Mouse (Mus musculus) E14TG2a.4 (cell line): Measurements from ENCODE around the gene Ttll11.

ENCODE experiments used
- H3K27me3 ChIP-seq: 2 replicates; pipeline ENCODE4 v1.6.1; 2014; ENCODE audit warnings: low read length, control low read depth; ENCODE audit not compliant: insufficient read depth
- H3K36me3 ChIP-seq: 2 replicates; pipeline ENCODE4 v1.6.1; 2014; ENCODE audit warnings: low read length, control low read depth; ENCODE audit not compliant: insufficient read depth
- H3K4me1 ChIP-seq: replicated peaks from 2 replicates; pipeline ENCODE4 v1.6.1; 2014; ENCODE audit warnings: low read depth, low read length, control low read depth
- H3K4me3 ChIP-seq: replicated peaks from 2 replicates; pipeline ENCODE4 v1.5.1; 2014; ENCODE audit warnings: mild to moderate bottlenecking, low read length
- H3K9me3 ChIP-seq: 2 replicates; pipeline ENCODE4 v1.6.1; 2014; ENCODE audit warnings: low read length, control low read depth
- CTCF ChIP-seq: conservative IDR thresholded peaks from 2 replicates; pipeline ENCODE4 v1.5.1; 2014; ENCODE audit warnings: low read length
- NANOG ChIP-seq: IDR thresholded peaks from 2 replicates; pipeline ENCODE4 v1.6.1; 2014; ENCODE audit warnings: borderline replicate concordance, low read length, mixed read lengths
- POU5F1 ChIP-seq: IDR thresholded peaks from 2 replicates; pipeline ENCODE4 v1.6.1; 2014; ENCODE audit warnings: low read length, borderline replicate concordance

Ttll11 gene

GRCm38 (mm10) chr2:35779266-35779665 is 200.4 kb downstream of the Ttll11 start:
- Histone ChIP-seq H3K9me3 (no peaks in the 10 kb centered on the region), H3K36me3 (no peaks in the 10 kb centered on the region), H3K4me3 (no peak overlapping the region), H3K4me1 (peaks cover 14% of the 10 kb centered on the region), H3K27me3 (peaks cover 31% of the 10 kb centered on the region)
- TF ChIP-seq NANOG (no peak), CTCF (no peak), POU5F1 (no peak)

GRCm38 (mm10) chr2:35776935-35777334 is 202.8 kb downstream of the Ttll11 start:
- Histone ChIP-seq H3K9me3 (no peaks in the 10 kb centered on the region), H3K36me3 (no peaks in the 10 kb centered on the region)
- TF ChIP-seq CTCF (no peak), NANOG (no peak), POU5F1 (no peak)

GRCm38 (mm10) chr2:35775651-35776055 is 204.1 kb downstream of the Ttll11 start:
- no peaks in the 10 kb centered on the region for H3K9me3 ChIP-seq
- TF ChIP-seq NANOG = no peak
- TF ChIP-seq CTCF = no peak
- no peak for TF ChIP-seq POU5F1

More at GRCm38 (mm10) chr2:35776935-35777334, 202.8 kb downstream of the Ttll11 start:
- H3K4me3 ChIP-seq = no peak overlapping the region
- peaks cover 18% of the 10 kb centered on the region for H3K27me3 ChIP-seq
- H3K4me1 ChIP-seq = no peaks in the 10 kb centered on the region

GRCm38 (mm10) chr2:35770541-35770940 is 209.2 kb downstream of the Ttll11 start:
- no peak for TF ChIP-seq POU5F1
- no peak for TF ChIP-seq CTCF
- TF ChIP-seq NANOG = no peak
- H3K4me3 ChIP-seq = no peak overlapping the region
- H3K27me3 ChIP-seq = peaks cover 29% of the 10 kb centered on the region
- peaks cover 26% of the 10 kb centered on the region for H3K4me1 ChIP-seq
- no peaks in the 10 kb centered on the region for H3K36me3 ChIP-seq
- no peaks in the 10 kb centered on the region for H3K9me3 ChIP-seq

More at GRCm38 (mm10) chr2:35775651-35776055, 204.1 kb downstream of the Ttll11 start:
- no peak overlapping the region for H3K4me3 ChIP-seq
- peaks cover 12% of the 10 kb centered on the region for H3K27me3 ChIP-seq
- no peaks in the 10 kb centered on the region for H3K4me1 ChIP-seq
- no peaks in the 10 kb centered on the region for H3K36me3 ChIP-seq

GRCm38 (mm10) chr2:35769398-35769797 is 210.3 kb downstream of the Ttll11 start:
- H3K4me3 ChIP-seq = no peak overlapping the region
- H3K9me3 ChIP-seq = no peaks in the 10 kb centered on the region
- TF ChIP-seq NANOG (no peak), CTCF (no peak), POU5F1 (no peak)
- H3K27me3 ChIP-seq = peaks cover 29% of the 10 kb centered on the region
- H3K36me3 ChIP-seq = no peaks in the 10 kb centered on the region
- H3K4me1 ChIP-seq = peaks cover 31% of the 10 kb centered on the region

GRCm38 (mm10) chr2:35768538-35769238 is 211.0 kb downstream of the Ttll11 start:
- no peak overlapping the region for H3K4me3 ChIP-seq
- no peaks in the 10 kb centered on the region for H3K36me3 ChIP-seq
- no peak for TF ChIP-seq POU5F1
- no peak for TF ChIP-seq CTCF
- TF ChIP-seq NANOG = no peak
- peaks cover 38% of the 10 kb centered on the region for H3K4me1 ChIP-seq
- no peaks in the 10 kb centered on the region for H3K9me3 ChIP-seq
- peaks cover 29% of the 10 kb centered on the region for H3K27me3 ChIP-seq

GRCm38 (mm10) chr2:35767834-35768537 is 211.7 kb downstream of the Ttll11 start:
- TF ChIP-seq POU5F1 (no peak), NANOG (no peak), CTCF (no peak)
- 0 out of 2 replicates have a peak overlapping the region, but pooled peaks have one; percentile 17 for H3K4me3 ChIP-seq

GRCm38 (mm10) chr2:35764328-35764727 is 215.4 kb downstream of the Ttll11 start:
- Histone ChIP-seq H3K4me1 (peaks cover 41% of the 10 kb centered on the region), H3K27me3 (peaks cover 17% of the 10 kb centered on the region), H3K9me3 (no peaks in the 10 kb centered on the region), H3K36me3 (no peaks in the 10 kb centered on the region), H3K4me3 (no peak overlapping the region)
- no peak for TF ChIP-seq NANOG
- no peak for TF ChIP-seq POU5F1
- no peak for TF ChIP-seq CTCF

More at GRCm38 (mm10) chr2:35767834-35768537, 211.7 kb downstream of the Ttll11 start:
- Histone ChIP-seq H3K4me1 (peaks cover 41% of the 10 kb centered on the region), H3K36me3 (no peaks in the 10 kb centered on the region), H3K9me3 (no peaks in the 10 kb centered on the region), H3K27me3 (peaks cover 29% of the 10 kb centered on the region)
